Mouse (Mus musculus): ENCODE results near the gene Psmg4. TPM values are rescaled to one million over a fixed set of nuclear protein-coding genes. Genes with fewer than 3 reads are reported as not detected.

The Psmg4 gene
- polyA plus RNA-seq, 2 experiments = 41.1 to 45.0 TPM

DNA sequence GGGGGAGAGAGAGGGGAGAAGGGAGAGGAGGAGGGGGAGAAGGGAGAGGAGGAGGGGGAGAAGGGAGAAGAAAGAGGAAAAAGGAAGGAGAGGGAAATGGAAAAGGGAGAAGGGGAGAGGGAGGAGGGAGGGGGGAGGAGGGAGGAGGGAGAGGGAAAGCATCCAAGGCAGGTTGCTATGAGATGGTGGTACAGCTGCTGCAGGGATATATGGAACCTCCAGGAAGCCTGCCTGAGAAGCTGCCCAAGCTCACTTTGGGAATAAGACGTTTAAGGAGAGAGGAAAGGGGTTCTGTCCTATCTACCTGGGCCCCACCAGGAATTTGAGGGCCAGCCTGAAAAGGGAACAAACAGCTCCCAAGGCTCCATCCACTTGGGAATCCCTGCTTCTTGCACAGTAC, 64.2 kb downstream of the Psmg4 start:
- no peak overlapping the region for H3K9ac ChIP-seq (replicated peaks)
- DNase-seq (ENCODE audit: low read depth in 3 of 3, low spot score in 3 of 3) (no peak), ATAC-seq (ENCODE audit: insufficient read depth) (no peak)
- no peak overlapping the region for H3K27ac ChIP-seq
- H3K4me2 ChIP-seq (ENCODE audit: low read depth) = no peak overlapping the region
- TF ChIP-seq EP300 (IDR thresholded peaks at IDR 0.05; ENCODE audit: low read depth) = no peak
- no peak for TF ChIP-seq CTCF (IDR thresholded peaks at IDR 0.05; ENCODE audit: low read depth)
- no peaks in the 10 kb centered on the region for H3K9me3 ChIP-seq (ENCODE audit: control insufficient read depth, low read length)
- H3K4me3 ChIP-seq (ENCODE audit: insufficient read depth in 1 of 2, low read depth in 2 of 2, low read length in 2 of 2) = no peak overlapping the region
- peaks cover 0 to 18% of the 10 kb centered on the region in 2 experiments; a peak in 2 of 4 replicates for H3K4me1 ChIP-seq (replicated peaks; ENCODE audit: control insufficient read depth in 2 of 2, insufficient read depth in 2 of 2, low read length in 1 of 2)
- peaks cover 6% of the 10 kb centered on the region for H3K36me3 ChIP-seq (replicated peaks; ENCODE audit: control insufficient read depth, insufficient read depth, low read depth)
- WGBS (ENCODE audit: insufficient replicate concordance) = 29% methylated on average over 1 of the region's 1 CpGs
- no peaks in the 10 kb centered on the region for H3K27me3 ChIP-seq (ENCODE audit: control insufficient read depth, insufficient read depth, low read length)

Other genes starting within 250 kb of the Psmg4 start
- gene Nqo2, start 198.3 kb upstream of the Psmg4 start, polyA plus RNA-seq (2012; rRNA removed) = 7.3 and 12.0 TPM in 2 replicates
- gene Nqo2, start 198.3 kb upstream of the Psmg4 start, polyA plus RNA-seq (2014; fragmentation: Nextera tagmentation; extraction: Ambion mirVana) = 25.0 and 27.4 TPM in 2 replicates
- 2.8 and 4.7 TPM in 2 replicates for gene Ripk1, start 160.6 kb upstream of the Psmg4 start, polyA plus RNA-seq (2012; rRNA removed)
- gene Ripk1, start 160.6 kb upstream of the Psmg4 start, polyA plus RNA-seq (2014; fragmentation: Nextera tagmentation; extraction: Ambion mirVana) = 11.2 and 11.4 TPM in 2 replicates
- gene Serpinb6a, start 160.2 kb upstream of the Psmg4 start, polyA plus RNA-seq (2012; rRNA removed) = 6.7 and 12.7 TPM in 2 replicates
- gene Serpinb6a, start 160.2 kb upstream of the Psmg4 start, polyA plus RNA-seq (2014; fragmentation: Nextera tagmentation; extraction: Ambion mirVana) = 14.6 and 17.1 TPM in 2 replicates
- 16.0 and 21.9 TPM in 2 replicates for gene Bphl, start 125.4 kb upstream of the Psmg4 start, polyA plus RNA-seq (2012; rRNA removed)
- 36.6 and 40.1 TPM in 2 replicates for gene Bphl, start 125.4 kb upstream of the Psmg4 start, polyA plus RNA-seq (2014; fragmentation: Nextera tagmentation; extraction: Ambion mirVana)
- 70.6 and 74.3 TPM in 2 replicates for gene Tubb2a, start 85.0 kb upstream of the Psmg4 start, polyA plus RNA-seq (2012; rRNA removed)
- gene Tubb2a, start 85.0 kb upstream of the Psmg4 start, polyA plus RNA-seq (2014; fragmentation: Nextera tagmentation; extraction: Ambion mirVana) = 44.5 and 53.7 TPM in 2 replicates
- gene Tubb2b, start 32.5 kb upstream of the Psmg4 start, polyA plus RNA-seq (2012; rRNA removed) = 2.7 and 7.1 TPM in 2 replicates
- gene Tubb2b, start 32.5 kb upstream of the Psmg4 start, polyA plus RNA-seq (2014; fragmentation: Nextera tagmentation; extraction: Ambion mirVana) = 0.29 and 0.49 TPM in 2 replicates
- 21.4 and 24.4 TPM in 2 replicates for gene Slc22a23, start 182.2 kb downstream of the Psmg4 start, polyA plus RNA-seq (2012; rRNA removed)
- gene Slc22a23, start 182.2 kb downstream of the Psmg4 start, polyA plus RNA-seq (2014; fragmentation: Nextera tagmentation; extraction: Ambion mirVana) = 9.3 and 11.9 TPM in 2 replicates

All from liver, embryonic 14.5 days (tissue).